Mouse (Mus musculus): Measurements from ENCODE around the gene Atg3. TPM values are rescaled to one million over a fixed set of nuclear protein-coding genes. Genes with fewer than 3 reads are reported as not detected.

Atg3 gene
- polyA plus RNA-seq, 1 experiment from 2014 or later = 33.9 TPM

DNA sequence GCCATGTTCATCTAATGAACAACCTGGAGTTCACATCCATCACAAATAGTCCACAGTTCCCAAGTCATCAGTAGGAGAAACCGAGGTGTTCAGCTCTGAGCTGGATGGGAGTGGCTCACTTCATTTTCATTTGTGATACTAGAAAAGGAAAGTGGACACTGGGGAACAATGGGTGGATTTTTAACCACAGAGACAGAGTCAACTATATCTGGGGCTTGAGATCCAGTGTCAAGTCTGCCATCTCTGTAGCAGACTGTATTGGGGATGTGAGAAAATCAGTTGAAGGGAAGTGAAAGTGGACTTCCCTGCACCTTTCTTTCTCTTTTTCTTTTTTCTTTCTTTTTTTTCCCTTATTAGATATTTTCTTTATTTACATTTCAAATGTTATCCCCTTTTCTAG is 68.4 kb downstream of the Atg3 start:
- no peak for ATAC-seq (ENCODE audit: insufficient read depth, low FRiP score)
- Histone ChIP-seq H3K4me1 (ENCODE audit: control insufficient read depth, insufficient read depth, low read length) (no peaks in the 10 kb centered on the region), H3K27ac (ENCODE audit: low read length) (no peak overlapping the region), H3K9me3 (replicated peaks; ENCODE audit: control insufficient read depth, low read length) (no peaks in the 10 kb centered on the region), H3K4me3 (replicated peaks; ENCODE audit: low read length) (no peak overlapping the region), H3K27me3 (ENCODE audit: control insufficient read depth, insufficient read depth, low read length) (no peaks in the 10 kb centered on the region), H3K36me3 (ENCODE audit: control insufficient read depth, insufficient read depth, low read length) (no peaks in the 10 kb centered on the region), H3K9ac (ENCODE audit: low read length) (no peak overlapping the region), H3K4me2 (ENCODE audit: low read depth, low read length) (no peak overlapping the region)
- 68% methylated on average over 1 of the region's 1 CpGs for WGBS

DNA sequence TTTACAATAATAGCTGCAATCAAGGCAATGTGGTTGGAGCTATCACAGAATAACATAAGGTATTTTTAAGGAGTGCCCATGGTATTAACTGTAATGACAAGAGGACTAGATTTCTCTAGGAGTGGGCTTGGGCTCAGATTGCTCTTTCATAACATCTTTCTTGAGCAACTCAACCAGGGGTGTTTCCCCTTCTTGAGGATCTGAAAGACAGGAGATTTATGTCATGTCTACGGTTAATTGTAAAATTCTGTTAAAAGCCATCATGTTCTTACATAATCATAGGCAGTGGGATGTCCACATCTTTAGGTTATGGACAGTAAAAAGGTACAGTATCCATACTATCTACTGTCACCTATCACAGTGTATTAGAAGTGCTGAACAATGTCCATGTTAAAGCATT is 72.7 kb downstream of the Atg3 start:
- Histone ChIP-seq H3K36me3 (ENCODE audit: control insufficient read depth, insufficient read depth, low read length) (no peaks in the 10 kb centered on the region), H3K27ac (ENCODE audit: low read length) (no peak overlapping the region), H3K4me3 (replicated peaks; ENCODE audit: low read length) (no peak overlapping the region), H3K9me3 (replicated peaks; ENCODE audit: control insufficient read depth, low read length) (no peaks in the 10 kb centered on the region), H3K9ac (ENCODE audit: low read length) (no peak overlapping the region), H3K4me1 (ENCODE audit: control insufficient read depth, insufficient read depth, low read length) (no peaks in the 10 kb centered on the region), H3K27me3 (ENCODE audit: control insufficient read depth, insufficient read depth, low read length) (no peaks in the 10 kb centered on the region), H3K4me2 (ENCODE audit: low read depth, low read length) (no peak overlapping the region)
- WGBS = 83% methylated on average over 1 of the region's 1 CpGs
- ATAC-seq (ENCODE audit: insufficient read depth, low FRiP score) = no peak

DNA sequence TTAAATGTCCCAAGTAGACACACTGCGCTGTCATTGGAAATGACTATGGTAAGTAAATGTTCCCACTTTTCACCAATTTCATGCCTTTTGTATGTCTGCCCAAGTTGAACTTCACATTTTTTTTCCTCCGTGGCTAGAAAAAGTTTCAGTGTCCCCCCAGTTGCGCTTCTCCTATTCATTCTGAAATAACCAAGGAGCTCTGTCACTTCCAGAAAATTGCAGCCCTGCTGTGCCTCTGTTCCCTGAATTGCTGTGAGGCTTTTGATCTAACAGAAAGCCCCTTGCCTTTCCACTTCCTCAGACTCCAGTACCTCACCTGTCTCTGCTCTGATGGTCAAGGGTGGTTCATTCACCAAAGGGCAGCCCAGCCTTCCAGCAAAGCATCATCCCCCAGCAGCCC is 74.4 kb downstream of the Atg3 start:
- H3K4me1 ChIP-seq (ENCODE audit: control insufficient read depth, insufficient read depth, low read length) = no peaks in the 10 kb centered on the region
- no peaks in the 10 kb centered on the region for H3K9me3 ChIP-seq (replicated peaks; ENCODE audit: control insufficient read depth, low read length)
- no peaks in the 10 kb centered on the region for H3K36me3 ChIP-seq (ENCODE audit: control insufficient read depth, insufficient read depth, low read length)
- H3K4me3 ChIP-seq (replicated peaks; ENCODE audit: low read length) = no peak overlapping the region
- no peak overlapping the region for H3K9ac ChIP-seq (ENCODE audit: low read length)
- WGBS = 84% methylated on average over 3 of the region's 3 CpGs
- ATAC-seq (ENCODE audit: insufficient read depth, low FRiP score) = no peak
- no peak overlapping the region for H3K27ac ChIP-seq (ENCODE audit: low read length)
- H3K27me3 ChIP-seq (ENCODE audit: control insufficient read depth, insufficient read depth, low read length) = no peaks in the 10 kb centered on the region
- H3K4me2 ChIP-seq (ENCODE audit: low read depth, low read length) = no peak overlapping the region

Other genes starting within 250 kb of the Atg3 start
- 0.71 and 1.3 TPM in 2 replicates for gene Cd200r3, start 215.1 kb upstream of the Atg3 start, polyA plus RNA-seq (2015; fragmentation: Nextera tagmentation; extraction: Ambion mirVana)
- gene Ccdc80, start 65.4 kb upstream of the Atg3 start, polyA plus RNA-seq (2015; fragmentation: Nextera tagmentation; extraction: Ambion mirVana) = 104 and 105 TPM in 2 replicates
- gene Slc35a5, start 79 bp upstream of the Atg3 start, polyA plus RNA-seq (2015; fragmentation: Nextera tagmentation; extraction: Ambion mirVana) = 21.6 and 23.1 TPM in 2 replicates
- gene Btla, start 65.5 kb downstream of the Atg3 start, polyA plus RNA-seq (2015; fragmentation: Nextera tagmentation; extraction: Ambion mirVana) = 0.22 and 0.30 TPM in 2 replicates

Measured in stomach, embryonic 16.5 days (tissue).